Mouse (Mus musculus): ENCODE data around the gene Lasp1.

GRCm38 (mm10) chr11:97778918-97779317 is 19.9 kb upstream of the Lasp1 start:
- no peak for TF ChIP-seq CTCF (IDR thresholded peaks at IDR 0.05; ENCODE audit: extremely low read depth, insufficient read depth, insufficient read length, insufficient replicate concordance)
- TF ChIP-seq POLR2A (IDR thresholded peaks at IDR 0.05; ENCODE audit: low read depth, low read length) = no peak

Data from spleen, adult 2 months (tissue).